Mouse (Mus musculus) activated CD4-positive, CD25-positive, alpha-beta regulatory T cell, adult 9 weeks (primary cell): ENCODE measurements around the gene Cchcr1. TPM values are rescaled to one million over a fixed set of nuclear protein-coding genes. Genes with fewer than 3 reads are reported as not detected.

Experiments used
- polyA plus RNA-seq: library from polyadenylated mRNA; unstranded; fragments of 100-300 nt; shearing (Covaris generic); gene quantifications from one replicate; pipeline ENCODE4 v1.2.1, GENCODE M21; 2017

The Cchcr1 gene
- 17.8 TPM for polyA plus RNA-seq

DNA sequence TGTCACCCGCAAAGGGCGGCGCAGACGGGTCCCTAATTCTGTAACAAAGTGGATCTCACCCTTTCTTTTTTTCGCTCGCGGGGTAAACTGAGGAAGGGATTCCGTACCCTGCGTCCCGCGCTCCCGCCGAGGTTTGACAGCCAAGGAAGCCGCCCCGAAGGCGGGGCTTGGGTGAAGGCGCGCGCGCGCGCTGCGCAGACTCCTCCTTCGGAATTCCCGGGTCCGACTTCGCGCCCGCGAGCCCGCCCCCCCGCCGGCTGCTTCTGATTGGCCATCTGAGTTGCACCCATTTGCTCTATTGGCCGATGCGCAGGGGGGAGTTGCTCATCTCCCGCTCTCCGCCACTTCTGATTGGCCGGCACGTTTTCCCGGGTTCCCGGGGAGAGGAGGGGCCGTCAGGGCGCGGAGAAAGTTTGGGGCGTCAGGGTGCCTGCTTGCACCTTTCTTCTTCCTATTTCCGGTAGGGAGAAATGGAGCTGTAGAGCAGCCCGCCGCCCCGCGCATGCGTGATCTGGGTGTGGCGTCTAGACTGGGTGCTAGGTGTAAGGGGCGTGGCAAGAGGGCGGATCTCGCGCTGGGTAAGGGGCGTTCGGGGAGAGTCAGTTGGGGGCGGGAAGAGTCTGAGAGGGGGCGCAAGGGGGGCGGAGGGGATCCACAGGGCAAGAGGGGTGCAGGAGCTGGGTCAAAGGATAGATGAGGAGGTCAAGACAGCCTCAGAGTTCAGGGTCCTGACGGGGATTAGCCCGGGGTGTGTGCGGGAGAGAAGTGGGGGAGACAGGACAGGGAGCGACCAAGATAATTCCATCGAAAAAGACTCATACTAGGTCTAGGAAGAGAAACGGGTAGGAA is at the start of gene Cchcr1, which contains the start of gene Tcf19:
Gene Cchcr1, plus strand, starts transcription at position 449 of the 849 bp plus-strand sequence.
Gene Tcf19, minus strand, starts transcription at position 173 of the 849 bp plus-strand sequence.

DNA sequence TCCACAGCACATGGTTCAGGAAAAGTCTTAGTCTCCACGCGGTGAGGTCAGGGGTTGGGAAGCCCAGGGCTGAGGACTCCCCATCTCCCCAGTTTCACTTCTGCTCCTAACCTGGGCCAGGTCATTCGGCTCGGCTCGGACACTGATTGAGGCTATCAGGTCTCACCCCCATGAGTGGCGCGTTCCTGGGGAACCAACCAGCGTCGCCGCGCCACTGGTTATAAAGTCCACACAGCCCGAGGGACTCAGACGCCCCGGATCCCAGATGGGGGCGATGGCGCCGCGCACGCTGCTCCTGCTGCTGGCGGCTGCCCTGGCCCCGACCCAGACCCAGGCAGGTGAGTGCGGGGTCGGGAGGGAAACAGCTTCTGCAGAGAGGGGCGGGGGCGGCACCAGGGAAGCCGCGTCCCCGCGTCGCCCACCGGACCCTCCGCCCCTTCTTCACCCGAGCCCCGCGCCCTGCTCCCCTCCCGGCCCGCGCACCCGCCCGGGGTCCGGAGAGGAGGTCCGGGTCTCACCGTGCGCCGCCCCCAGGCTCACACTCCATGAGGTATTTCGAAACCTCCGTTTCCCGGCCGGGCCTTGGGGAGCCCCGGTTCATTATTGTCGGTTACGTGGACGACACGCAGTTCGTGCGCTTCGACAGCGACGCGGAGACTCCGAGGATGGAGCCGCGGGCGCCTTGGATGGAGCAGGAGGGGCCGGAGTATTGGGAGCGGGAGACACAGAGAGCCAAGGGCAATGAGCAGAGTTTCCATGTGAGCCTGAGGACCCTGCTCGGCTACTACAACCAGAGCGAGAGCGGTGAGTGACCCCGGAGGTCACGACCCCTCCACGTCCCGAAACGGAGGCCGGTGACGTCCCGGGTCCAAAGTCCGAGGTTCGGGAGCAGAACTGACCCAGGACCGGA is 46.8 kb upstream of the Cchcr1 start, which contains the start of gene H2-Q10:
Gene H2-Q10, plus strand, starts transcription at position 248 of the 910 bp plus-strand sequence.

DNA sequence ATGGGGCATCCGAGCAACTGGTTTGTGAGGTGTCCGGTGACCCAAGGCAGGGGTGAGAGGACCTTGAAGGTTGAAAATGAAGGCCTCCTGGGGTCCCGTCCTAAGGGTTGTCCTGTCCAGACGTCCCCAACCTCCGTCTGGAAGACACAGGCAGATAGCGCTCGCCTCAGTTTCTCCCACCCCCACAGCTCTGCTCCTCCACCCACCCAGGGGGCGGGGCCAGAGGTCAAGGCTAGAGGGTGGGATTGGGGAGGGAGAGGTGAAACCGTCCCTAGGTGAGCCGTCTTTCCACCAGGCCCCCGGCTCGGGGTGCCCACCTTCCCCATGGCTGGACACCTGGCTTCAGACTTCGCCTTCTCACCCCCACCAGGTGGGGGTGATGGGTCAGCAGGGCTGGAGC is 11.1 kb upstream of the Cchcr1 start, which contains the start of gene Pou5f1:
Gene Pou5f1, plus strand, starts transcription at position 243 of the 400 bp plus-strand sequence.

DNA sequence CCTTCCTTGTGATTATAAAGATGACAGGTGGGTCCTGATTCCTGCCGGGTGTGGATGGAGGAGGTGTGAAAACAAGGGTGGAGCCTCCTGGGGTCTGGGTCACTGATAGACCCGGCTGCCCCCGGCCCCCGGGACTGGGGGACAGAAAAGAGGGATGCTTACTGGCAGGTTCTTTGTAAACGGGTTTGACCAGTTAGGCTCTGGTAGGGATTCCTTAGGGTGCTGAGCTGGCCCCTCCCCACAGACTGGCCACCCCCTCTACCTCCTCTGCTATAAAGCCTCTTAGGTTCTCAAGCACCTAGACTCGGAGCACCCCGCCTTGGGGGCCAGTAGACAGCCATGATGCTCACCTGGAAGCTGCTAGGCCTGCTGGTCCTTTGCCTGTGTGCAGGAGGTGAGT is 16.0 kb downstream of the Cchcr1 start, which contains the start of gene Psors1c2:
Gene Psors1c2, plus strand, starts transcription at position 301 of the 400 bp plus-strand sequence.

DNA sequence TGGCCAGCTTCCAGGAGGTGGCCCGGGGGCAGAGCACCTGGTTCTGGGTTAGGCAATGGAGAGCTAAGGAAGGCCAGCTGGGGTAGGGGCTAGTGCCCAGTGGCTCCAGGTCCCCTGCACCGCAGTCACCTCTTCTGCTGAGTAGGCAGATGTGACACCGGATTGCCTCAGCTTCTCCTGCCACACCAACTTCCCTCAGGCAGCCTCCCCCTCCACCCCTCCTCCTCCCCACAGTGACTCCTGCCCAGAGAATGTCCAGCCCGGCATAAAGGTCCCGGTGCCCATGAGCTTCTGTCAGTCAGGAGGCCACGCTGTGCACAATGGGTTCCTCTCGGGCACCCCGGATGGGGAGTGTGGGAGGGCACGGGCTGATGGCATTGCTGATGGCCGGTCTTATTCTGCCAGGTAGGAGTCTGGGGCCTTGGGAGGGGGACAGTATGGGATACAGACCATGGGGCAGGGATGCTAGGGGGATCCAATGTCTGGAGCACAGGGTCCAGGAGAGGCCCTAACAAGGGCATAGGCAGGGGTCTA is 35.0 kb downstream of the Cchcr1 start, which contains the start of gene Cdsn:
Gene Cdsn, plus strand, starts transcription at position 248 of the 534 bp plus-strand sequence.

DNA sequence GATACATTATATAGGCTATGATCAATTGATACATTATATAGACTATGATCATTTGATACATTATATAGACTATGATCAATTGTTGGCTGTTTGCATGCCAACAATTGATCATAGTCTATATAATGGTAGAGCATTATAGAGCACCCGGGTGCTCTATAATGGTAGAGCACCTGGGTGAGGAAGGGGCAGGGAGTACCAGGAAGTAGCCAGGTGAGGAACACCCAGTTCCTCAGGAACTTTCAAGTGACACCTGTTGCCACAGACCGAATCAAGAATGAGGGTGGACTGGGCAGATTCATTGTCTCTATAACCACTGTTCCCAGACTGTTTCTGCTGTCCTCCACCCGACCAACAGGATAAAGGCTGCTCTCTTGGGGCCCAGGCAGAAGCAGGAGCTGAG is 50.2 kb downstream of the Cchcr1 start, which contains the start of gene 2300002M23Rik:
Gene 2300002M23Rik, plus strand, starts transcription at position 301 of the 400 bp plus-strand sequence.

Other genes with a start within 250 kb of the Cchcr1 start
- gene H2-Q1, start 196.7 kb upstream of the Cchcr1 start, polyA plus RNA-seq, result 0.20 TPM
- gene H2-Q2, start 174.9 kb upstream of the Cchcr1 start, polyA plus RNA-seq, result 21.3 TPM
- gene H2-Q4, start 137.5 kb upstream of the Cchcr1 start, polyA plus RNA-seq, result 49.6 TPM
- gene H2-Q6, start 92.2 kb upstream of the Cchcr1 start, polyA plus RNA-seq, result 973 TPM
- 2,993 TPM for gene H2-Q7, start 77.9 kb upstream of the Cchcr1 start, polyA plus RNA-seq
- 30.2 TPM for gene H2-Q10, start 47.0 kb upstream of the Cchcr1 start, polyA plus RNA-seq
- not detected for gene Pou5f1, start 11.1 kb upstream of the Cchcr1 start, polyA plus RNA-seq
- 21.5 TPM for gene Tcf19, start 276 bp upstream of the Cchcr1 start, polyA plus RNA-seq
- not detected for gene Psors1c2, start 16.1 kb downstream of the Cchcr1 start, polyA plus RNA-seq
- gene Cdsn, start 35.0 kb downstream of the Cchcr1 start, polyA plus RNA-seq, result not detected
- not detected for gene 2300002M23Rik, start 50.4 kb downstream of the Cchcr1 start, polyA plus RNA-seq
- gene Sfta2, start 84.4 kb downstream of the Cchcr1 start, polyA plus RNA-seq, result not detected
- not detected for gene Gm9573, start 109.5 kb downstream of the Cchcr1 start, polyA plus RNA-seq
- gene Mucl3, start 126.6 kb downstream of the Cchcr1 start, polyA plus RNA-seq, result 0.21 TPM
- 35.4 TPM for gene Vars2, start 150.5 kb downstream of the Cchcr1 start, polyA plus RNA-seq
- gene Gtf2h4, start 156.6 kb downstream of the Cchcr1 start, polyA plus RNA-seq, result 29.3 TPM
- 4.8 TPM for gene Ddr1, start 187.5 kb downstream of the Cchcr1 start, polyA plus RNA-seq